Mouse (Mus musculus): ENCODE results near the gene Ano4. TPM values are rescaled to one million over a fixed set of nuclear protein-coding genes. Genes with fewer than 3 reads are reported as not detected.
"Not testable (repeated sequence)": the region's sequence is repeated elsewhere in the genome, so short reads cannot be mapped to it uniquely, and the experiment has no call there.

Gene Ano4
- total RNA-seq, 2 experiments from 2014 or later = not detected

- ATAC-seq (replicated peaks; ENCODE audit: poor library complexity, severe bottlenecking) = no peak
These were observed 189.1 kb downstream of the Ano4 start for GRCm38 (mm10) chr10:89155502-89155901.

GRCm38 (mm10) chr10:89154797-89155465 lies 189.6 kb downstream of the Ano4 start:
- ATAC-seq (replicated peaks; ENCODE audit: poor library complexity, severe bottlenecking) = no peak

GRCm38 (mm10) chr10:89149166-89149565 lies 195.4 kb downstream of the Ano4 start:
- ATAC-seq (replicated peaks; ENCODE audit: poor library complexity, severe bottlenecking) = no peak

- ATAC-seq (replicated peaks; ENCODE audit: poor library complexity, severe bottlenecking) = no peak
These were observed 223.2 kb downstream of the Ano4 start for GRCm38 (mm10) chr10:89121391-89121790.

- no peak for ATAC-seq (replicated peaks; ENCODE audit: poor library complexity, severe bottlenecking)
These were observed 230.2 kb downstream of the Ano4 start for GRCm38 (mm10) chr10:89114381-89114780.

GRCm38 (mm10) chr10:89111466-89111865 lies 233.1 kb downstream of the Ano4 start:
- no peak for ATAC-seq (replicated peaks; ENCODE audit: poor library complexity, severe bottlenecking)

- ATAC-seq (replicated peaks; ENCODE audit: poor library complexity, severe bottlenecking) = no peak
These were observed 233.6 kb downstream of the Ano4 start for GRCm38 (mm10) chr10:89110917-89111316.

GRCm38 (mm10) chr10:89103594-89103993 lies 241.0 kb downstream of the Ano4 start:
- no peak for ATAC-seq (replicated peaks; ENCODE audit: poor library complexity, severe bottlenecking)

GRCm38 (mm10) chr10:89102025-89102424 lies 242.5 kb downstream of the Ano4 start:
- ATAC-seq (replicated peaks; ENCODE audit: poor library complexity, severe bottlenecking) = no peak

GRCm38 (mm10) chr10:89098183-89098582 lies 246.4 kb downstream of the Ano4 start:
- ATAC-seq (replicated peaks; ENCODE audit: poor library complexity, severe bottlenecking) = no peak

- no peak for ATAC-seq (replicated peaks; ENCODE audit: poor library complexity, severe bottlenecking)
These were observed 252.1 kb downstream of the Ano4 start for GRCm38 (mm10) chr10:89092350-89093040.

- ATAC-seq (replicated peaks; ENCODE audit: poor library complexity, severe bottlenecking) = no peak
These were observed 267.1 kb downstream of the Ano4 start for GRCm38 (mm10) chr10:89077447-89077846.

- no peak for ATAC-seq (replicated peaks; ENCODE audit: poor library complexity, severe bottlenecking)
These were observed 288.7 kb downstream of the Ano4 start for GRCm38 (mm10) chr10:89055891-89056290.

- not testable (repeated sequence) for ATAC-seq (replicated peaks; ENCODE audit: poor library complexity, severe bottlenecking)
These were observed 299.6 kb downstream of the Ano4 start for GRCm38 (mm10) chr10:89044921-89045320.

- no peak for ATAC-seq (replicated peaks; ENCODE audit: poor library complexity, severe bottlenecking)
These were observed 300.4 kb downstream of the Ano4 start for GRCm38 (mm10) chr10:89044166-89044565.

GRCm38 (mm10) chr10:89018926-89019325 lies 325.6 kb downstream of the Ano4 start:
- ATAC-seq (replicated peaks; ENCODE audit: poor library complexity, severe bottlenecking) = no peak

GRCm38 (mm10) chr10:89008303-89008702 lies 336.3 kb downstream of the Ano4 start:
- ATAC-seq (replicated peaks; ENCODE audit: poor library complexity, severe bottlenecking) = no peak

GRCm38 (mm10) chr10:89004518-89004917 lies 340.0 kb downstream of the Ano4 start:
- no peak for ATAC-seq (replicated peaks; ENCODE audit: poor library complexity, severe bottlenecking)

- ATAC-seq (replicated peaks; ENCODE audit: poor library complexity, severe bottlenecking) = no peak
These were observed 357.6 kb downstream of the Ano4 start for GRCm38 (mm10) chr10:88986925-88987324.

- ATAC-seq (replicated peaks; ENCODE audit: poor library complexity, severe bottlenecking) = no peak; the same call in 1 of the 2 replicates
These were observed 361.1 kb downstream of the Ano4 start for GRCm38 (mm10) chr10:88983444-88983843.

- no peak for ATAC-seq (replicated peaks; ENCODE audit: poor library complexity, severe bottlenecking)
These were observed 365.1 kb downstream of the Ano4 start for GRCm38 (mm10) chr10:88979451-88979850.

GRCm38 (mm10) chr10:88978932-88979331 lies 365.6 kb downstream of the Ano4 start:
- ATAC-seq (replicated peaks; ENCODE audit: poor library complexity, severe bottlenecking) = no peak
